Mouse (Mus musculus) urinary bladder, adult 2 months (tissue): ENCODE data around the gene Ccdc92b. TPM values are rescaled to one million over a fixed set of nuclear protein-coding genes. Genes with fewer than 3 reads are reported as not detected.

ENCODE experiments used
- polyA plus RNA-seq: library from polyadenylated mRNA; depleted of rRNA; stranded (reverse); fragments of >200 nt; gene quantifications from 2 replicates; pipeline ENCODE4 v1.2.3, GENCODE M21; 2012; rRNA removed

The Ccdc92b gene
- polyA plus RNA-seq, 1 experiment = 0.59 TPM

Other genes with a start within 250 kb of the Ccdc92b start
- gene Rap1gap2, start 8.7 kb upstream of the Ccdc92b start, polyA plus RNA-seq = 32.4 and 32.5 TPM in 2 replicates
- 50.0 and 61.8 TPM in 2 replicates for gene Cluh, start 29.9 kb downstream of the Ccdc92b start, polyA plus RNA-seq
- gene Pafah1b1, start 105.1 kb downstream of the Ccdc92b start, polyA plus RNA-seq = 59.0 and 60.9 TPM in 2 replicates
- gene Mettl16, start 151.2 kb downstream of the Ccdc92b start, polyA plus RNA-seq = 12.1 and 12.4 TPM in 2 replicates
- 7.9 and 14.8 TPM in 2 replicates for gene Mnt, start 211.3 kb downstream of the Ccdc92b start, polyA plus RNA-seq